Mouse (Mus musculus) hindbrain, embryonic 15.5 days (tissue): ENCODE results near the gene Glrp1. TPM values are rescaled to one million over a fixed set of nuclear protein-coding genes. Genes with fewer than 3 reads are reported as not detected.
A peak's percentile ranks its signal among the peaks of the same experiment; 100 is the strongest.

Experiments
- ATAC-seq: fragments of 200-750 bp; cut with Nextera tagmentation; 2 replicates; pipeline ENCODE4 v1.8.0; 2017; ENCODE audit warnings: low read depth, moderate number of reproducible peaks, moderate TSS enrichment; ENCODE audit not compliant: low FRiP score
- H3K27ac ChIP-seq: fragments of 300-500 bp; sonication (generic); replicated peaks from 2 replicates; pipeline ENCODE4 v1.5.1; 2015; ENCODE audit warnings: mild to moderate bottlenecking, inconsistent platforms
- H3K27me3 ChIP-seq: fragments of 300-500 bp; sonication (generic); 2 replicates; pipeline ENCODE4 v1.6.1; 2015; ENCODE audit warnings: control low read depth, inconsistent platforms
- H3K36me3 ChIP-seq: fragments of 300-500 bp; sonication (generic); 2 replicates; pipeline ENCODE4 v1.6.1; 2015; ENCODE audit warnings: control low read depth, inconsistent platforms
- H3K4me1 ChIP-seq: fragments of 300-500 bp; sonication (generic); replicated peaks from 2 replicates; pipeline ENCODE4 v1.6.1; 2015; ENCODE audit warnings: control low read depth, inconsistent platforms
- H3K4me2 ChIP-seq: fragments of 300-500 bp; sonication (generic); 2 replicates; pipeline ENCODE4 v1.6.1; 2015; ENCODE audit warnings: moderate library complexity, mild to moderate bottlenecking, inconsistent platforms
- H3K4me3 ChIP-seq: fragments of 300-500 bp; sonication (generic); 2 replicates; pipeline ENCODE4 v1.5.1; 2015; ENCODE audit warnings: mild to moderate bottlenecking, inconsistent platforms
- H3K9ac ChIP-seq: fragments of 300-500 bp; sonication (generic); 2 replicates; pipeline ENCODE4 v1.6.1; 2015; ENCODE audit warnings: inconsistent platforms
- H3K9me3 ChIP-seq: fragments of 300-500 bp; sonication (generic); 2 replicates; pipeline ENCODE4 v1.6.1; 2016; ENCODE audit warnings: control low read depth, inconsistent platforms
- WGBS: fragments of 180-500 bp; shearing (Covaris S2); methylation state at CpG from one replicate; pipeline ENCODE4 v1.1.7; 2015; 5-methylcytosine and 5-hydroxymethylcytosine counted together
- polyA plus RNA-seq: library from polyadenylated mRNA; unstranded; fragments of >200 nt; fragmentation: Nextera tagmentation; extraction: Ambion mirVana; gene quantifications from 2 replicates; pipeline ENCODE4 v1.2.1, GENCODE M21; 2015

The Glrp1 gene
- polyA plus RNA-seq, 1 experiment from 2014 or later: not detected

DNA sequence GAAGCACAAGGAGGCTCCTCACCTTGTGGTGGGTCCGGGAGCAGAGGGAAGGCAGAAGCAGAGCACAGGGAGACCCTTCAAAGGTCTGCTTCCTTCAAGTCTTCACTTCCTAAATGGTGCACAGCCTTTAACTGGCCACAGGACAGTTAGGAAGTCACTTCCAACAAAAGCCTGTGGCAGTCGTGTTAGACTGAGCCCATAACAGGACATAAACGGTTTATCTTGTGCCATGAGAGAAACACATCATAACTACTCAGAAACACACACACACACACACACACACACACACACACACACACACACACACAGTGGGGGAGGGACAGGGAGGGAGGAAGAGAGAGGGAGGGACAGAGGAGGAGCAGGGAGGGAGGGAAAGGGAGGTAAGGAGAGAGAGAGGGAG is 15.8 kb upstream of the Glrp1 start:
- Histone ChIP-seq H3K9ac (no peak overlapping the region), H3K27ac (no peak overlapping the region), H3K4me2 (no peak overlapping the region), H3K36me3 (no peaks in the 10 kb centered on the region), H3K4me1 (no peaks in the 10 kb centered on the region), H3K9me3 (no peaks in the 10 kb centered on the region), H3K27me3 (no peaks in the 10 kb centered on the region), H3K4me3 (no peak overlapping the region)
- no peak for ATAC-seq
- 75% methylated on average over 3 of the region's 3 CpGs for WGBS

DNA sequence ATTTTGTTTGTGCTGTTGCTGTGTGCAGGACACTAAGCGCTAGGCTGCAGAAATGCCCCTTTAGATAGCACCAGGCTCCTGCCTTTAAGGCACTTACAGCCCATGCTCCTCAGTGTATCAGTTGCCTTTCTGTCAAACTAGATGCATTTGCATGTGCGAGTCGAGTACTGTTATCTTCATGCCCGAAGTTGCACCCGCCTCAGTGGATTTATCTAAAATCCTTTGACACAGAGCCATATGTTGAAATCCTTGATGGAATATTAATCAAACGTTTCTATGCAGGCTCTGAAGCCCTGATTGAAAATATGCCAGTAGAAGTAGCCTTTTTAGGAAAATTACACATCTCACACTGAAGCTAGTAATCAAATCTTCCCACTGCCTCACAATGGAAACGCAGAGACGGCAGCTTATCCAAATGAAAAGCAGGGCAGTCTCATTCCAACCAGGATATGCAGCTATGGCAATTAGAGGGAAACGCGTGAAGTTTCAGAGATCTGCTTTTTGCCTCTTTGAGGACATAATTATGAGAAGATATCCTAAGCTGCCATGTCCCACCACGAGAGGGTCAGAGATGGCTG is 11.4 kb upstream of the Glrp1 start:
- ATAC-seq: no peak
- Histone ChIP-seq H3K4me3 (no peak overlapping the region), H3K4me2 (no peak overlapping the region), H3K27me3 (no peaks in the 10 kb centered on the region), H3K9ac (no peak overlapping the region), H3K36me3 (no peaks in the 10 kb centered on the region), H3K4me1 (no peaks in the 10 kb centered on the region), H3K9me3 (no peaks in the 10 kb centered on the region), H3K27ac (no peak overlapping the region)
- 74% methylated on average over 11 of the region's 11 CpGs for WGBS

DNA sequence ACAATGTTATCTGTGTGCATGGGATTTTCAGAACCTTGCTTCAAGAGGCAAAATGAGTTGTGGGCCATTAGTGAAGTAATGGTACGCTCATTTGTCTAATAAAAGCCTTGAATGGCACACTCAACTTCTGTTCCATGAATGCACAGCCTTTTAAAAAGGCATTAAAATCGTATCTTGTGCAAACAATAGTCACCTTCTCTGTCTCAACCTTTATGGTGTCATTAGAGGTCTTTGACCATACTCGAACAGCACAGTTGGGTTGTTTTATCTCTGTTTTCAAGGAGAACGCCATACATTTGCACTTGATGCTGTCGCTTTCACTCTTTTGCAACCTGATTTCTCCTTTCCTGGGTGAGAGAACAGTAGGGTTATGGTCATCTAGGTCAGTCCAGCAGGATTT is 3.7 kb upstream of the Glrp1 start:
- WGBS: 65% methylated on average over 5 of the region's 5 CpGs
- H3K27ac ChIP-seq: no peak overlapping the region

DNA sequence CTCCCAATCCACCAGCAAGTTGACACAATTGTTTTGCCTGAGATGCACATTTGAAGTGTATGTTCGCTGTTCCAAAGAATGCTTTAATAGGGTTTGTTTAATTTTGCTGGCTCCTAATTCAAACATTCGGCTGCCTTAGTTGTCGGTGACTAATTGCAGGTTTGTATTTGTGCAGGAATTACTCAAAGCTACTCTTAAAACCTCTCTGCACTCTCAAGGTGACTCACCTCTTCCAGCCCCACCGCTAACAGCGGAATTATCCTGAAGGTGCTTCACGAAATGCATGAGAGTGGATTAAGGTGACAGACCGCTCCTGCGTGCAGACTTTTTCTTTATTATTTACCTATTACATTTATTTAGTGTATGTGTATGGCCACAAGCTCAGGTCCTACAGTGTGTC is 2.0 kb downstream of the Glrp1 start:
- peaks cover 15% of the 10 kb centered on the region for H3K4me1 ChIP-seq
- H3K36me3 ChIP-seq: no peaks in the 10 kb centered on the region
- no peak overlapping the region for H3K27ac ChIP-seq
- no peaks in the 10 kb centered on the region for H3K9me3 ChIP-seq
- H3K9ac ChIP-seq: no peak overlapping the region
- WGBS: 82% methylated on average over 8 of the region's 8 CpGs
- H3K4me3 ChIP-seq: no peak overlapping the region
- ATAC-seq: no peak
- no peak overlapping the region for H3K4me2 ChIP-seq
- no peaks in the 10 kb centered on the region for H3K27me3 ChIP-seq

More for the DNA sequence above, 3.7 kb upstream of the Glrp1 start:
- Histone ChIP-seq H3K4me3 (no peak overlapping the region), H3K27me3 (no peaks in the 10 kb centered on the region), H3K36me3 (no peaks in the 10 kb centered on the region), H3K9ac (no peak overlapping the region), H3K9me3 (no peaks in the 10 kb centered on the region), H3K4me1 (no peaks in the 10 kb centered on the region), H3K4me2 (no peak overlapping the region)
- ATAC-seq: no peak

DNA sequence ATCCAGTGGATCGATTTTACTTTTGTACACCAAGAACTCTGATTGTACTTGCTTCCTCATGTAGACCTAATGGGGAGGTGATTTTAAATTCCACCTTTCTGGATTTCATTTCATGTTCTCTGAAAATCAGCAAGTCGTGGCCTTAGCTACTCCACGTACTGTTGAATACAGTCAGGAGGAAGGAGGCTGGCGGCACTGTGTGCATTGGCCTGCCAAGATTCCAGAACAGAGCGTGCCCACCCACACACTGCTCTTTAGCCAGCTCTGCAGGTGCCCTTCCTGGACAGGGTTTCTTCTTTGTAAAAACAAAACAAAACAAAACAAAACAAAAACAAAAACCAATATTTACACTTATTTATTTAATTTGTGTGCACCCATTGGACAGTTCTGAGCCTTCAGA is 2.7 kb downstream of the Glrp1 start:
- Histone ChIP-seq H3K9me3 (no peaks in the 10 kb centered on the region), H3K36me3 (no peaks in the 10 kb centered on the region), H3K4me2 (no peak overlapping the region), H3K4me3 (no peak overlapping the region), H3K4me1 (peaks cover 15% of the 10 kb centered on the region), H3K27me3 (no peaks in the 10 kb centered on the region), H3K9ac (no peak overlapping the region), H3K27ac (no peak overlapping the region)
- WGBS: 59% methylated on average over 5 of the region's 5 CpGs
- ATAC-seq: no peak

DNA sequence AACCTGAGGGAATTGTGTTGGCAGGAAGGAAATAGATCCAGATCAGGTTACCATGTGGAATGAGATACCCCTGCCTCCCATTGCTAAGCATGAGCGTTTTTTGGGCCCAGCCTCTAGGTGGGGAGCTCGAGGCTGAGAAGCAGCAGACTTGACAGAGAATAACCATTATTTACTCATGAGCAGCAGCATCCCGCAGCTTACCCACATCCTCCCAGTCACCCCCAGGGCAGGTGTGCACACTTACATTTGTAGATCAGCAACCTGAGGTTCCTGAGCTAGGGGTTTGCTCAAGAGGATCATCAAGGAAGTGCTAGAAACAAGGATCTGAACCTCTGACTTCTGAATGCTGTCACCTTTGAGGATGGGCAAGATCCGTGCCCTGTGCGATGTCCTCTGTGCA is 3.5 kb downstream of the Glrp1 start:
- H3K4me1 ChIP-seq: peaks cover 15% of the 10 kb centered on the region
- WGBS: 89% methylated on average over 5 of the region's 5 CpGs
- H3K4me3 ChIP-seq: no peak overlapping the region
- no peak overlapping the region for H3K9ac ChIP-seq
- no peak overlapping the region for H3K4me2 ChIP-seq
- no peaks in the 10 kb centered on the region for H3K9me3 ChIP-seq
- H3K27ac ChIP-seq: no peak overlapping the region
- H3K36me3 ChIP-seq: no peaks in the 10 kb centered on the region
- H3K27me3 ChIP-seq: no peaks in the 10 kb centered on the region
- no peak for ATAC-seq

DNA sequence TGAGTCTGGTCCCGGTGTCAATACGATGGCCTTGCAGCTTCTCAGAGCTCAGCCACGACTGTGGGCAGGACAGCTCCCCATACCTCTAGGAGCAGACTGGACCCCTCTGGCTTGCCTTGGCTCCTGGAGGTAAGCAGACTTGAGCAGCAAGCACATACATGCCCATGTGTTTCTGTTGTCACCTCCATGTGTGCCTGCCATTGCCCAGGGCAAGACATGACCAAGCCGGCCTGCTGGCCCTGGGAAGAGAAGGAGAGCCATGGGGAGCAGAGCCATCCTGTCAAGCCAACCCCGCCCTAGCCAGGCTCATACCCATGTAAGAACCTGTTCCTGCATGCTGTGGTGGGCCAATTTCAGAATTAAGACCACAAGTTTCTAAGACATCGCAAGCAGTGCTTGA is 4.2 kb downstream of the Glrp1 start:
- 69% methylated on average over 6 of the region's 6 CpGs for WGBS
- Histone ChIP-seq H3K27me3 (no peaks in the 10 kb centered on the region), H3K4me1 (peaks cover 15% of the 10 kb centered on the region), H3K27ac (no peak overlapping the region), H3K9ac (no peak overlapping the region), H3K36me3 (no peaks in the 10 kb centered on the region), H3K4me2 (no peak overlapping the region), H3K4me3 (no peak overlapping the region), H3K9me3 (no peaks in the 10 kb centered on the region)
- ATAC-seq: no peak

DNA sequence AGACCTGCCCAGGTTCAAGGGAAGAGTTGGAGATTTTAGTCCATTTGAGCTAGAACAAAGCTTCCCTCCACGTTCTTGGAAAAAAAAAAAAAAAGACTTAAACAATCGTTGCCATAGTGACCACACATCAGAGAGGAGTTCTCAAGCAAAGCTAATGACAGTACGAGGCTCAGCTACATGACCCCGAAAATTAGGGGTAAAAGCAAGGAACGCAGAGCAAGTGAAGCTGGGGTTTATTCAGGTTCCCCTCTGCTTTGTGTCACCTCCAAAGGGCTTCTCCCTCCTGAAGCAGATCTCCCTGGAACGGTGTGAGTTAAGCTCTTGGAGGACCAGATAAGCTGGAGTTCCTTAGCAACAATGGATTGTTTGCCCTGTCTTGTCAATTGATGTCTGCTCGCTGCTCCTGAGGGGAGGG is 5.3 kb downstream of the Glrp1 start:
- H3K4me3 ChIP-seq: no peak overlapping the region
- no peaks in the 10 kb centered on the region for H3K27me3 ChIP-seq
- H3K9ac ChIP-seq: no peak overlapping the region
- H3K36me3 ChIP-seq: no peaks in the 10 kb centered on the region
- H3K9me3 ChIP-seq: no peaks in the 10 kb centered on the region
- WGBS: 11% methylated on average over 7 of the region's 7 CpGs
- no peak overlapping the region for H3K4me2 ChIP-seq
- H3K27ac ChIP-seq: no peak overlapping the region
- H3K4me1 ChIP-seq: peaks cover 15% of the 10 kb centered on the region
- ATAC-seq: peak; percentile 66; the same call in 1 of the 2 replicates

DNA sequence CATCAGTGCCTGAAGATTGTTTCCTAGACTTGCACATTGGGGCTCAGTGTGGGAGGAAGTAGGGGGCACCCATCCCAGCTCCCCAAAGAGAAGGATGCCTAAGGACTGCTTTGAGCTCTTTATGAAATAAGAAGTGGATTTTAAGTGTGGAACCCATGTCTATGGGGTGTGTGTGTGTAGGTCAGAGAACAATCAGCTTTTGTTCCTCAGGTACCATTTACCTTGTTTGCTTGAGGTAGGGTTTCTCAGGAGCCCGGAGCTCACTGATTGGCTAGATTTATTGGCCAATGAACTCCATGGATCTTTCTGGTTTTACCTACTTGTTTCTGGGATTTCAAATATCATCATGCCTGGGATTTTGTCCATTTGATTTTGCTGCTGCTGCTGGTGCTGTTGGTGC is 7.0 kb downstream of the Glrp1 start:
- H3K9me3 ChIP-seq: no peaks in the 10 kb centered on the region
- WGBS: 97% methylated on average over 1 of the region's 1 CpGs
- H3K27ac ChIP-seq: no peak overlapping the region

DNA sequence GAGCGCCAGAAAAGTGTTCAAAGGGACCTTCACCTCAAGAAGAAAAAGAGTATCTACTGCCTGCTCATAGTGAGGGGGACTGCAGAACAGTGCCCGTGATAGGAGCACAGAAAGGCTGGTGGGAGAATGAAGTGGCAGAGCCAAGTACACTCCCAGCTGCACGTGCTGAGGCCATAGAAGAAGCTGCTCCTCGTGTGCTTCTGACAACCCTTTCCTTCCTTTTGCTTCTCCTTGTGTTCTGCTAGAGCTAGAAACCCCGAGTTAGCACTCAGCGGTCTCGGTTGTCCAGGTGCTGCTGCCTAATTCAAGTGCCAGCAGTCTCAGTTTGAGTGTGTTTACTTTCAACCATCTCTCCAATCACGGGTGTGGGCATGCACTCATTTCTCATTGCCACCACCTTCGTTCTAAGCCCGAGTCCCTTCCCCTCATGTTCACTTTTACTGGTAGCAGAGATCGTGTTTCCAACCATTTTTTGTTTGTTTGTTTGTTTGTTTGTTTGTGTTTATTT is 10.6 kb downstream of the Glrp1 start:
- ATAC-seq: no peak
- WGBS: 82% methylated on average over 11 of the region's 11 CpGs
- H3K9me3 ChIP-seq: no peaks in the 10 kb centered on the region
- H3K36me3 ChIP-seq: no peaks in the 10 kb centered on the region
- H3K27ac ChIP-seq: no peak overlapping the region
- no peak overlapping the region for H3K4me2 ChIP-seq
- no peak overlapping the region for H3K4me3 ChIP-seq
- peaks cover 2% of the 10 kb centered on the region for H3K4me1 ChIP-seq
- H3K9ac ChIP-seq: no peak overlapping the region
- H3K27me3 ChIP-seq: no peaks in the 10 kb centered on the region

More for the DNA sequence above, 7.0 kb downstream of the Glrp1 start:
- Histone ChIP-seq H3K27me3 (no peaks in the 10 kb centered on the region), H3K4me2 (no peak overlapping the region), H3K4me3 (no peak overlapping the region), H3K9ac (no peak overlapping the region), H3K4me1 (peaks cover 15% of the 10 kb centered on the region), H3K36me3 (no peaks in the 10 kb centered on the region)
- no peak for ATAC-seq

DNA sequence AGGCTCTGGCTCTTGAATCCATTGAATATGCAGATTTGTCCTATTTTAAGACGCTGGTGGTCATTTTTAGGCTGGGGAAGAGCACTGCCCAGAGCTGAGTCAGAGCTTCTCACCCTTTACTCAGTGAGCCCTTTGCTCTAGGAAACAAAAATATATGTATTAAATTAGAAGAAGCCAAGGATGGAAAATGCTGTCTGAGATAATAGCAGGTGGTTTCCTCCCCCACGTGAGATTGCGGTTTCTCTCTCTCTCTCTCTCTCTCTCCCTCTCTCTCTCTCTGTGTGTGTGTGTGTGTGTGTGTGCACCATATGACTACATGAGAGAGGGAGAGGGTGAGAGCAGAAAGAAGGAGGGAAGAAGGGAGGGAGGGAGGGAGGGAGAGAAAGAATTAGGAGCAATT is 12.5 kb downstream of the Glrp1 start:
- WGBS: 57% methylated on average over 3 of the region's 3 CpGs
- no peak for ATAC-seq

DNA sequence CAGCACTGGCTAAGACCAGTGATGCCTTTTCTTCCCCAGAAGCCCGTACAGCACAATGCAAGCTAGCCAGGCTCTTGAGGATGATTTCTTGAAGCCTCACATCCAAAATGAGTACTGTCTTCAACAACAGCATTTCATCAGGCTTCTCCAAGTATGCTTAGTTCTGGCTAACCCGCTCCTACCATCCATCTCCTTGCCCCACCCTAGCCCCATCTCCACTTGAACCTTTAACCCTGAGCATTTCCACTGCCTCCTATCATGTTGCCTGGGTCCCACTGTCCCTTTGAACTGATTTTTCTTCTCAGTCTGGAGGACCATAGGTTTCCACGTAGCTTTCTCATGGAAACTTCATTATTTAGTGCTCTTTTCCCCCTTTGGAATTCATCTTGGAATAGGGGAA is 17.5 kb downstream of the Glrp1 start:
- WGBS: 94% methylated on average over 3 of the region's 3 CpGs
- Histone ChIP-seq H3K9ac (no peak overlapping the region), H3K4me2 (no peak overlapping the region), H3K36me3 (no peaks in the 10 kb centered on the region), H3K4me1 (no peaks in the 10 kb centered on the region), H3K4me3 (no peak overlapping the region), H3K27me3 (no peaks in the 10 kb centered on the region), H3K27ac (no peak overlapping the region), H3K9me3 (no peaks in the 10 kb centered on the region)
- ATAC-seq: no peak

More for the DNA sequence above, 12.5 kb downstream of the Glrp1 start:
- Histone ChIP-seq H3K9ac (no peak overlapping the region), H3K4me2 (no peak overlapping the region), H3K9me3 (no peaks in the 10 kb centered on the region), H3K36me3 (no peaks in the 10 kb centered on the region), H3K27me3 (no peaks in the 10 kb centered on the region), H3K4me3 (no peak overlapping the region), H3K4me1 (no peaks in the 10 kb centered on the region), H3K27ac (no peak overlapping the region)
